15 mouse cellular contexts compared by ENCODE assay signal in the genomic region with DNA sequence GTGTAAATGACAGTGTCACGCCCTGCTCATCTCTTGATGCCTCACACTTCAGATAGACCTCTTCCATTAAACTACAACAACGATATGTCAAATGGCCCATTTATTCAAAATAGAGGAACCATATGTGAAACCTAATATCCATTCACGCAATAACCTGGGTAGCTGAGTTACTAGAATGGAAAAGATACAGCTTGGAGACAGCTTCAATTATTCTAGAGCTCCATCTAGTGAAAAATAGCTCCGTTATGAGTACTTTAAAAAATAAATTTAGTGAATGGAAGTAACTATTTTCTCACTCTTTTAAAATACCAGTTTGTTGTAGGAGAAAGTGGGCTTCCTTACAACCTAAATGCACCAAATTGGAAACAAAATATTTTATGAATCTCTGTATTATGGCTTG. TPM values are rescaled to one million over a fixed set of nuclear protein-coding genes. Genes with fewer than 3 reads are reported as not detected.
DNase-seq lines count a peak whose midpoint lies in the region; ATAC-seq and TF ChIP-seq lines count a peak whose summit lies in the region.
"Had no signal": no experiment of that assay in that cellular context is flagged by ENCODE, and none has a peak within 500 bp of the region (broad histone marks: within the 10 kb centered on the region; RNA-seq: fewer than 3 reads in every experiment).

No protein-coding gene starts in this region.

- intact Hi-C loops in gastrocnemius, adult 2 months (cut with DNase I): loop anchor here (1.0 kb wide), 1 partner anchor 290 kb away; no protein-coding TSS in a partner anchor

- no peaks in the 10 kb centered on the region for H3K9me3 ChIP-seq in lung, postnatal 0 days (ENCODE audit: low read length)
- H3K9me3 ChIP-seq in midbrain, postnatal 0 days (ENCODE audit: low read length): no peaks in the 10 kb centered on the region
- H3K9me3 ChIP-seq: liver, embryonic 13.5 days had no signal

- TF ChIP-seq EP300 in lung, postnatal 0 days (IDR thresholded peaks at IDR 0.05): no peak

- DNase-seq in gastrocnemius, adult 2 months: no peak
- no peak for DNase-seq in gastrocnemius, postnatal 4 days (ENCODE audit: low spot score in 2 of 2)
- DNase-seq in lung, postnatal 0 days (ENCODE audit: low spot score): peak; percentile 35
- no peak for DNase-seq in lung, postnatal 14 days
- no peak for DNase-seq in Patski (ENCODE audit: low read depth, low spot score)
- DNase-seq in midbrain, postnatal 0 days (ENCODE audit: low spot score): peak; percentile 56
- DNase-seq: adrenal gland, postnatal 36 days; cerebellum, adult 18-20 months; heart, postnatal 4 days; kidney, adult 8-10 months; liver, embryonic 13.5 days; thymus, postnatal 36 days had no signal

- WGBS in lung, postnatal 0 days: 67% methylated on average over 4 of the region's 4 CpGs
- 53% methylated on average over 4 of the region's 4 CpGs for WGBS in midbrain, postnatal 0 days

- in situ Hi-C loops in Patski (cut with MboI; ENCODE audit: low pct_unique_long_range_greater_than_20kb): loop anchor here (5.0 kb wide), 1 partner anchor 291 kb away; no protein-coding TSS in a partner anchor

- H3K9ac ChIP-seq in lung, postnatal 0 days (replicated peaks; ENCODE audit: low read depth): no peak overlapping the region
- no peak overlapping the region for H3K9ac ChIP-seq in midbrain, postnatal 0 days (replicated peaks; ENCODE audit: low read length, poor library complexity, severe bottlenecking)
- H3K9ac ChIP-seq: liver, embryonic 13.5 days had no signal

- H3K27ac ChIP-seq in gastrocnemius, adult 2 months: no peak overlapping the region
- no peak overlapping the region for H3K27ac ChIP-seq in lung, postnatal 0 days (ENCODE audit: low read length)
- no peak overlapping the region for H3K27ac ChIP-seq in midbrain, postnatal 0 days (ENCODE audit: low read depth, low read length)
- H3K27ac ChIP-seq: liver, embryonic 13.5 days; macrophage had no signal

- POLR2A ChIA-PET in Patski (lab: Charles Lee): interaction anchor here (0.6 kb wide), 1 partner anchor 222 kb away, joined by 5 read pairs; no protein-coding TSS in a partner anchor

- no peaks in the 10 kb centered on the region for H3K4me1 ChIP-seq in lung, postnatal 0 days (ENCODE audit: insufficient read depth, low read depth, low read length)
- no peaks in the 10 kb centered on the region for H3K4me1 ChIP-seq in midbrain, postnatal 0 days (ENCODE audit: insufficient read depth, low read length)
- H3K4me1 ChIP-seq: liver, embryonic 13.5 days had no signal

- H3K4me3 ChIP-seq in gastrocnemius, adult 2 months: no peak overlapping the region
- no peak overlapping the region for H3K4me3 ChIP-seq in lung, postnatal 0 days (ENCODE audit: low read depth, low read length)
- H3K4me3 ChIP-seq in midbrain, postnatal 0 days (ENCODE audit: low read depth, low read length): no peak overlapping the region
- H3K4me3 ChIP-seq: liver, embryonic 13.5 days; myocyte had no signal

- H3K36me3 ChIP-seq in lung, postnatal 0 days (ENCODE audit: insufficient read depth, low read length): no peaks in the 10 kb centered on the region
- no peaks in the 10 kb centered on the region for H3K36me3 ChIP-seq in midbrain, postnatal 0 days (ENCODE audit: insufficient read depth, low read length)
- H3K36me3 ChIP-seq: liver, embryonic 13.5 days had no signal

- peak; percentile 41 for TF ChIP-seq CTCF in gastrocnemius, adult 2 months (IDR thresholded peaks at IDR 0.05)
- TF ChIP-seq CTCF in lung, postnatal 0 days (IDR thresholded peaks at IDR 0.05): peak; percentile 22; the same call in 1 of the 2 replicates
- TF ChIP-seq CTCF in Patski (IDR thresholded peaks at IDR 0.05): peak; percentile 14
- TF ChIP-seq CTCF in midbrain, postnatal 0 days (IDR thresholded peaks at IDR 0.05): peak; percentile 70

- H3K27me3 ChIP-seq in lung, postnatal 0 days (replicated peaks; ENCODE audit: insufficient read depth, low read length): no peaks in the 10 kb centered on the region
- H3K27me3 ChIP-seq in Patski: no peaks in the 10 kb centered on the region
- H3K27me3 ChIP-seq in midbrain, postnatal 0 days (ENCODE audit: insufficient read depth, low read length): no peaks in the 10 kb centered on the region
- H3K27me3 ChIP-seq: liver, embryonic 13.5 days had no signal

- CTCF ChIA-PET in Patski (lab: Charles Lee): interaction anchor here (1.0 to 5.1 kb wide), 11 partner anchors 17 to 663 kb away, joined by 3 to 62 read pairs (median 5); no protein-coding TSS in a partner anchor

- ATAC-seq in lung, postnatal 0 days: no peak
- no peak for ATAC-seq in Patski
- ATAC-seq in midbrain, postnatal 0 days (ENCODE audit: low FRiP score): no peak
- no peak for ATAC-seq in erythroblast, adult 5-6 weeks (replicated peaks; ENCODE audit: low FRiP score, poor library complexity, severe bottlenecking)

- H3K4me2 ChIP-seq in lung, postnatal 0 days (replicated peaks; ENCODE audit: low read depth, low read length): no peak overlapping the region
- no peak overlapping the region for H3K4me2 ChIP-seq in midbrain, postnatal 0 days (ENCODE audit: low read depth, low read length, poor library complexity, severe bottlenecking)
- H3K4me2 ChIP-seq: liver, embryonic 13.5 days had no signal

RNA-seq across cellular contexts. Expression of a gene that starts 16.6 kb away (rescaled TPM):
- total RNA-seq in gastrocnemius, adult 2 months (2021): under 1 TPM; 0.20 to 0.87 TPM
- total RNA-seq in gastrocnemius, postnatal 4 days (2021): 1 to 10 TPM; 6.5 to 7.9 TPM
- polyA plus RNA-seq in lung, postnatal 0 days (2015; fragmentation: Nextera tagmentation; extraction: Ambion mirVana): 10.2 and 12.5 TPM in 2 replicates
- 1.9 TPM for polyA plus RNA-seq in Patski (2021)
- total RNA-seq in midbrain, postnatal 0 days (2014; rRNA removed): 3.4 and 6.2 TPM in 2 replicates
- polyA plus RNA-seq in midbrain, postnatal 0 days (2015; fragmentation: Nextera tagmentation; extraction: Ambion mirVana): 6.6 and 7.7 TPM in 2 replicates
- total RNA-seq in erythroblast, adult 5-6 weeks (2015; ENCODE audit: low replicate concordance): not detected in 2 replicates
- not detected in 2 replicates for total RNA-seq in erythroblast, adult 5-6 weeks (2017; ENCODE audit: low replicate concordance)
- polyA plus RNA-seq: liver, embryonic 13.5 days; macrophage had no signal

RNA-seq across cellular contexts. Expression of a gene that starts 16.9 kb away (rescaled TPM):
- 1 to 10 TPM; 2.6 to 3.7 TPM for total RNA-seq in gastrocnemius, adult 2 months (2021)
- 1 to 10 TPM; 4.5 to 5.7 TPM for total RNA-seq in gastrocnemius, postnatal 4 days (2021)
- polyA plus RNA-seq in lung, postnatal 0 days (2015; fragmentation: Nextera tagmentation; extraction: Ambion mirVana): 3.8 and 5.7 TPM in 2 replicates
- polyA plus RNA-seq in Patski (2021): 10.0 TPM
- total RNA-seq in midbrain, postnatal 0 days (2014; rRNA removed): 18.2 and 22.6 TPM in 2 replicates
- polyA plus RNA-seq in midbrain, postnatal 0 days (2015; fragmentation: Nextera tagmentation; extraction: Ambion mirVana): 17.8 and 18.5 TPM in 2 replicates
- 0.19 TPM in 1 of 2 replicates, not detected in the other for total RNA-seq in erythroblast, adult 5-6 weeks (2015; ENCODE audit: low replicate concordance)
- total RNA-seq in erythroblast, adult 5-6 weeks (2017; ENCODE audit: low replicate concordance): 0.43 TPM in 1 of 2 replicates, not detected in the other

Comparison
In these comparisons a context has a peak if more than half of its experiments do, and no peak if none do; other contexts are left out.
1. DNase-seq: peak in lung, postnatal 0 days (single experiment) and midbrain, postnatal 0 days (single experiment); none in gastrocnemius, adult 2 months (single experiment), gastrocnemius, postnatal 4 days (0 of 2), lung, postnatal 14 days (single experiment) and Patski (single experiment).
2. CTCF ChIP-seq: peak in every context shown above with its lines; median percentile 70 in midbrain, postnatal 0 days; 41 in gastrocnemius, adult 2 months; 22 in lung, postnatal 0 days; 14 in Patski.